Mouse (Mus musculus): ENCODE measurements around the gene Prex1. TPM values are rescaled to one million over a fixed set of nuclear protein-coding genes. Genes with fewer than 3 reads are reported as not detected.

Gene Prex1
- polyA plus RNA-seq, 1 experiment from 2014 or later: 16.1 TPM

- Histone ChIP-seq H3K4me1 (ENCODE audit: control insufficient read depth, low read depth, low read length) (peaks cover 2% of the 10 kb centered on the region; the same call in 1 of the 2 replicates), H3K9me3 (replicated peaks; ENCODE audit: control insufficient read depth, low read length) (no peaks in the 10 kb centered on the region), H3K9ac (ENCODE audit: low read depth, low read length) (no peak overlapping the region), H3K27me3 (ENCODE audit: control insufficient read depth, insufficient read depth, low read depth, low read length) (no peaks in the 10 kb centered on the region), H3K4me2 (ENCODE audit: low read depth, low read length) (no peak overlapping the region), H3K4me3 (ENCODE audit: low read depth, low read length) (no peak overlapping the region), H3K36me3 (ENCODE audit: control insufficient read depth, insufficient read depth) (no peaks in the 10 kb centered on the region), H3K27ac (ENCODE audit: low read length) (no peak overlapping the region)
- no peak for ATAC-seq (ENCODE audit: low read depth)
- WGBS (ENCODE audit: insufficient replicate concordance): 44% methylated on average over 3 of the region's 3 CpGs
These were observed 15.4 kb upstream of the Prex1 start for GRCm38 (mm10) chr2:166729045-166729444.

- ATAC-seq (ENCODE audit: low read depth): peak; percentile 60
- Histone ChIP-seq H3K36me3 (ENCODE audit: control insufficient read depth, insufficient read depth) (no peaks in the 10 kb centered on the region), H3K9me3 (replicated peaks; ENCODE audit: control insufficient read depth, low read length) (no peaks in the 10 kb centered on the region), H3K4me3 (ENCODE audit: low read depth, low read length) (no peak overlapping the region), H3K27me3 (ENCODE audit: control insufficient read depth, insufficient read depth, low read depth, low read length) (no peaks in the 10 kb centered on the region), H3K4me1 (ENCODE audit: control insufficient read depth, low read depth, low read length) (peaks cover 2% of the 10 kb centered on the region; the same call in 1 of the 2 replicates), H3K27ac (ENCODE audit: low read length) (no peak overlapping the region), H3K9ac (ENCODE audit: low read depth, low read length) (no peak overlapping the region), H3K4me2 (ENCODE audit: low read depth, low read length) (no peak overlapping the region)
- 43% methylated on average over 3 of the region's 3 CpGs for WGBS (ENCODE audit: insufficient replicate concordance)
These were observed 14.6 kb upstream of the Prex1 start for GRCm38 (mm10) chr2:166728261-166728680.

GRCm38 (mm10) chr2:166727790-166728189 lies 14.2 kb upstream of the Prex1 start:
- H3K4me3 ChIP-seq (ENCODE audit: low read depth, low read length): no peak overlapping the region
- H3K4me2 ChIP-seq (ENCODE audit: low read depth, low read length): no peak overlapping the region
- no peak overlapping the region for H3K9ac ChIP-seq (ENCODE audit: low read depth, low read length)
- H3K4me1 ChIP-seq (ENCODE audit: control insufficient read depth, low read depth, low read length): peaks cover 2% of the 10 kb centered on the region; the same call in 1 of the 2 replicates
- H3K9me3 ChIP-seq (replicated peaks; ENCODE audit: control insufficient read depth, low read length): no peaks in the 10 kb centered on the region
- H3K27ac ChIP-seq (ENCODE audit: low read length): no peak overlapping the region
- no peaks in the 10 kb centered on the region for H3K36me3 ChIP-seq (ENCODE audit: control insufficient read depth, insufficient read depth)
- ATAC-seq (ENCODE audit: low read depth): no peak
- no peaks in the 10 kb centered on the region for H3K27me3 ChIP-seq (ENCODE audit: control insufficient read depth, insufficient read depth, low read depth, low read length)
- 60% methylated on average over 10 of the region's 10 CpGs for WGBS (ENCODE audit: insufficient replicate concordance)

GRCm38 (mm10) chr2:166726891-166727290 lies 13.3 kb upstream of the Prex1 start:
- Histone ChIP-seq H3K27ac (ENCODE audit: low read length) (no peak overlapping the region), H3K9me3 (replicated peaks; ENCODE audit: control insufficient read depth, low read length) (no peaks in the 10 kb centered on the region), H3K4me1 (ENCODE audit: control insufficient read depth, low read depth, low read length) (peaks cover 2% of the 10 kb centered on the region; the same call in 1 of the 2 replicates), H3K27me3 (ENCODE audit: control insufficient read depth, insufficient read depth, low read depth, low read length) (no peaks in the 10 kb centered on the region), H3K9ac (ENCODE audit: low read depth, low read length) (no peak overlapping the region), H3K4me3 (ENCODE audit: low read depth, low read length) (no peak overlapping the region), H3K36me3 (ENCODE audit: control insufficient read depth, insufficient read depth) (no peaks in the 10 kb centered on the region), H3K4me2 (ENCODE audit: low read depth, low read length) (no peak overlapping the region)
- no peak for ATAC-seq (ENCODE audit: low read depth)
- 49% methylated on average over 6 of the region's 6 CpGs for WGBS (ENCODE audit: insufficient replicate concordance)

- H3K4me1 ChIP-seq (ENCODE audit: control insufficient read depth, low read depth, low read length): no peaks in the 10 kb centered on the region
- no peaks in the 10 kb centered on the region for H3K27me3 ChIP-seq (ENCODE audit: control insufficient read depth, insufficient read depth, low read depth, low read length)
- no peak overlapping the region for H3K4me3 ChIP-seq (ENCODE audit: low read depth, low read length)
- no peaks in the 10 kb centered on the region for H3K9me3 ChIP-seq (replicated peaks; ENCODE audit: control insufficient read depth, low read length)
- no peak overlapping the region for H3K9ac ChIP-seq (ENCODE audit: low read depth, low read length)
- no peak overlapping the region for H3K4me2 ChIP-seq (ENCODE audit: low read depth, low read length)
- no peaks in the 10 kb centered on the region for H3K36me3 ChIP-seq (ENCODE audit: control insufficient read depth, insufficient read depth)
- 49% methylated on average over 3 of the region's 3 CpGs for WGBS (ENCODE audit: insufficient replicate concordance)
- no peak overlapping the region for H3K27ac ChIP-seq (ENCODE audit: low read length)
- ATAC-seq (ENCODE audit: low read depth): no peak
These were observed 6.8 kb upstream of the Prex1 start for GRCm38 (mm10) chr2:166720416-166720815.

- Histone ChIP-seq H3K4me2 (ENCODE audit: low read depth, low read length) (no peak overlapping the region), H3K9ac (ENCODE audit: low read depth, low read length) (no peak overlapping the region), H3K36me3 (ENCODE audit: control insufficient read depth, insufficient read depth) (no peaks in the 10 kb centered on the region), H3K27ac (ENCODE audit: low read length) (no peak overlapping the region), H3K4me1 (ENCODE audit: control insufficient read depth, low read depth, low read length) (peaks cover under 1% of the 10 kb centered on the region), H3K27me3 (ENCODE audit: control insufficient read depth, insufficient read depth, low read depth, low read length) (peaks cover under 1% of the 10 kb centered on the region), H3K4me3 (ENCODE audit: low read depth, low read length) (no peak overlapping the region), H3K9me3 (replicated peaks; ENCODE audit: control insufficient read depth, low read length) (no peaks in the 10 kb centered on the region)
- WGBS (ENCODE audit: insufficient replicate concordance): 42% methylated on average over 2 of the region's 2 CpGs
- ATAC-seq (ENCODE audit: low read depth): no peak
These were observed 6.3 kb upstream of the Prex1 start for GRCm38 (mm10) chr2:166719930-166720305.

GRCm38 (mm10) chr2:166719301-166719929 lies 5.8 kb upstream of the Prex1 start:
- no peak for ATAC-seq (ENCODE audit: low read depth)
- Histone ChIP-seq H3K27ac (ENCODE audit: low read length) (no peak overlapping the region), H3K9ac (ENCODE audit: low read depth, low read length) (no peak overlapping the region), H3K4me3 (ENCODE audit: low read depth, low read length) (no peak overlapping the region), H3K4me1 (ENCODE audit: control insufficient read depth, low read depth, low read length) (peaks cover 6% of the 10 kb centered on the region), H3K9me3 (replicated peaks; ENCODE audit: control insufficient read depth, low read length) (no peaks in the 10 kb centered on the region), H3K4me2 (ENCODE audit: low read depth, low read length) (no peak overlapping the region), H3K36me3 (ENCODE audit: control insufficient read depth, insufficient read depth) (no peaks in the 10 kb centered on the region), H3K27me3 (ENCODE audit: control insufficient read depth, insufficient read depth, low read depth, low read length) (peaks cover 3% of the 10 kb centered on the region)
- 66% methylated on average over 1 of the region's 1 CpGs for WGBS (ENCODE audit: insufficient replicate concordance)

GRCm38 (mm10) chr2:166716067-166716466 lies 2.4 kb upstream of the Prex1 start:
- 75% methylated on average over 7 of the region's 7 CpGs for WGBS (ENCODE audit: insufficient replicate concordance)
- H3K4me3 ChIP-seq (ENCODE audit: low read depth, low read length): no peak overlapping the region
- no peak for ATAC-seq (ENCODE audit: low read depth)

GRCm38 (mm10) chr2:166714427-166714699 lies 731 bp upstream of the Prex1 start:
- Histone ChIP-seq H3K9me3 (replicated peaks; ENCODE audit: control insufficient read depth, low read length) (no peaks in the 10 kb centered on the region), H3K4me2 (ENCODE audit: low read depth, low read length) (peak overlapping the region; percentile 97), H3K4me3 (ENCODE audit: low read depth, low read length) (peak overlapping the region; percentile 64), H3K9ac (ENCODE audit: low read depth, low read length) (peak overlapping the region; percentile 57), H3K27me3 (ENCODE audit: control insufficient read depth, insufficient read depth, low read depth, low read length) (peaks cover 3% of the 10 kb centered on the region), H3K27ac (ENCODE audit: low read length) (no peak overlapping the region), H3K36me3 (ENCODE audit: control insufficient read depth, insufficient read depth) (no peaks in the 10 kb centered on the region), H3K4me1 (ENCODE audit: control insufficient read depth, low read depth, low read length) (peaks cover 36% of the 10 kb centered on the region)
- 3% methylated on average over 11 of the region's 11 CpGs for WGBS (ENCODE audit: insufficient replicate concordance)
- no peak for ATAC-seq (ENCODE audit: low read depth)

More at GRCm38 (mm10) chr2:166716067-166716466, 2.4 kb upstream of the Prex1 start:
- H3K9ac ChIP-seq (ENCODE audit: low read depth, low read length): no peak overlapping the region
- peaks cover 22% of the 10 kb centered on the region for H3K4me1 ChIP-seq (ENCODE audit: control insufficient read depth, low read depth, low read length)
- no peak overlapping the region for H3K27ac ChIP-seq (ENCODE audit: low read length)
- H3K27me3 ChIP-seq (ENCODE audit: control insufficient read depth, insufficient read depth, low read depth, low read length): peaks cover 3% of the 10 kb centered on the region
- H3K9me3 ChIP-seq (replicated peaks; ENCODE audit: control insufficient read depth, low read length): no peaks in the 10 kb centered on the region
- no peak overlapping the region for H3K4me2 ChIP-seq (ENCODE audit: low read depth, low read length)
- H3K36me3 ChIP-seq (ENCODE audit: control insufficient read depth, insufficient read depth): no peaks in the 10 kb centered on the region

Data from liver, embryonic 16.5 days (tissue).